In the genomic region with DNA sequence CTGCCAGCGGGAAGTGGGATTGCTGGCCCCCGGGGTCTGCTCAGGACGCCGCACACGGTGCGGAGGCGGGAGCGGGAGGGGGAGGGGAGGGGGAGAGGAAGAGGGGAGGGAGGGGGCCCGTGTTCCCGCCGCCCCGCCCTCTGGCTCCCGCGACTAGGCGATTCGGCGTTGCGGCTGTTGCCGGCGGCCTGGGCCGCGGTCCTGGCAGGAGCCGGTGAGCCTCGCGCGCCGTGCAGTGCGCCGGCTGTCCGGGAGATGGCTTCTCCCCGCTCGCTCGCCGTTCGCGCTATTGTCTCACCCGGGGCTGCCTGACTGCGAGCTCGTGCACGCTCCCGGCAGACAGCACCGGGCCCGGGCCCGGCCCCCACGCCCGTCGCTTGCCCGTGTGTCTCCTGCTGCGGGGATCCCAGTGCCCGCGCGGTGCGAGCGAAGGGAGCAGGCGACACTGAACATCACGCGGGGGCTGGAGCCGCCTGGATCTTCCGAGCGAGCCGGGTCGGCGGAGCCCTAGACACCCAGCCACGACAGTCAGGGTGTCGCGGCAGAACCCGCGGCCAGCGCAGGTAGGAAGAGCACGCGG, we compare ENCODE assay signal across 8 mouse cellular contexts. TPM values are rescaled to one million over a fixed set of nuclear protein-coding genes. Genes with fewer than 3 reads are reported as not detected.
DNase-seq lines count a peak whose midpoint lies in the region; ATAC-seq and TF ChIP-seq lines count a peak whose summit lies in the region.

No protein-coding gene starts in this region.

- ATAC-seq in forebrain, embryonic 15.5 days (replicated peaks): peak; percentile 94
- peak; percentile 88 for ATAC-seq in neural tube, embryonic 15.5 days (ENCODE audit: low FRiP score)

- TF ChIP-seq POLR2A in ES-Bruce4 (IDR thresholded peaks at IDR 0.05; ENCODE audit: insufficient read depth, low read length): no peak
- TF ChIP-seq POLR2A in lung, adult 2 months (IDR thresholded peaks at IDR 0.05; ENCODE audit: borderline replicate concordance, extremely low read depth, low read depth, low read length): peak; percentile 7; the same call in 1 of the 2 replicates

- TF ChIP-seq CTCF in ES-Bruce4 (IDR thresholded peaks at IDR 0.05; ENCODE audit: low read depth, low read length): no peak
- TF ChIP-seq CTCF in lung, adult 2 months (IDR thresholded peaks at IDR 0.05; ENCODE audit: insufficient read depth, low read length): no peak

- intact Hi-C loops in heart, postnatal 14 days (cut with DNase I): loop anchor here (2.0 to 10.0 kb wide), 3 partner anchors 23 to 449 kb away; a partner anchor contains a TSS

- H3K4me3 ChIP-seq in ES-Bruce4 (ENCODE audit: low read depth, low read length): peak overlapping the region; percentile 75
- peak overlapping the region; percentile 56 for H3K4me3 ChIP-seq in forebrain, embryonic 15.5 days
- peak overlapping the region; percentile 69 for H3K4me3 ChIP-seq in lung, adult 2 months (replicated peaks; ENCODE audit: extremely low read depth, low read depth, low read length)
- H3K4me3 ChIP-seq in neural tube, embryonic 15.5 days (replicated peaks): peak overlapping the region; percentile 86

- peak overlapping the region; percentile 59 for H3K4me2 ChIP-seq in forebrain, embryonic 15.5 days (replicated peaks)
- H3K4me2 ChIP-seq in neural tube, embryonic 15.5 days: peak overlapping the region; percentile 73

- no peaks in the 10 kb centered on the region for H3K9me3 ChIP-seq in ES-Bruce4 (replicated peaks; ENCODE audit: control insufficient read depth, insufficient read depth, low read length, poor library complexity, severe bottlenecking)
- no peaks in the 10 kb centered on the region for H3K9me3 ChIP-seq in forebrain, embryonic 15.5 days
- H3K9me3 ChIP-seq in neural tube, embryonic 15.5 days (replicated peaks): no peaks in the 10 kb centered on the region

- H3K9ac ChIP-seq in ES-Bruce4 (ENCODE audit: low read depth, poor library complexity, severe bottlenecking): peak overlapping the region; percentile 84
- H3K9ac ChIP-seq in forebrain, embryonic 15.5 days (replicated peaks): peak overlapping the region; percentile 93
- peak overlapping the region; percentile 96 for H3K9ac ChIP-seq in neural tube, embryonic 15.5 days (replicated peaks)

- H3K4me1 ChIP-seq in ES-Bruce4 (ENCODE audit: control insufficient read depth, insufficient read depth, low read length): no peaks in the 10 kb centered on the region
- H3K4me1 ChIP-seq in forebrain, embryonic 15.5 days: peaks cover 42% of the 10 kb centered on the region
- peaks cover 8% of the 10 kb centered on the region; the same call in 1 of the 2 replicates for H3K4me1 ChIP-seq in lung, adult 2 months (ENCODE audit: control insufficient read depth, insufficient read depth, low read length)
- H3K4me1 ChIP-seq in neural tube, embryonic 15.5 days: peaks cover 42% of the 10 kb centered on the region

- TF ChIP-seq EP300 in ES-Bruce4 (IDR thresholded peaks at IDR 0.05; ENCODE audit: insufficient read depth, low read depth, low read length): no peak

- WGBS in forebrain, embryonic 15.5 days: under 1% methylated on average over 38 of the region's 71 CpGs
- WGBS in lung, adult 2 months: under 1% methylated on average over 61 of the region's 71 CpGs
- under 1% methylated on average over 71 of the region's 71 CpGs for WGBS in neural tube, embryonic 15.5 days

- H3K27ac ChIP-seq in ES-Bruce4 (ENCODE audit: insufficient read depth, low read length): no peak overlapping the region
- peak overlapping the region; percentile 93 for H3K27ac ChIP-seq in forebrain, embryonic 15.5 days (replicated peaks)
- peak overlapping the region; percentile 96 for H3K27ac ChIP-seq in neural tube, embryonic 15.5 days (replicated peaks)

- H3K27me3 ChIP-seq in ES-Bruce4 (ENCODE audit: control insufficient read depth, insufficient read depth, low read length, poor library complexity, severe bottlenecking): no peaks in the 10 kb centered on the region
- no peaks in the 10 kb centered on the region for H3K27me3 ChIP-seq in forebrain, embryonic 15.5 days
- H3K27me3 ChIP-seq in neural tube, embryonic 15.5 days (replicated peaks): no peaks in the 10 kb centered on the region

- no peaks in the 10 kb centered on the region for H3K36me3 ChIP-seq in ES-Bruce4 (ENCODE audit: control insufficient read depth, insufficient read depth, low read length, poor library complexity, severe bottlenecking)
- no peaks in the 10 kb centered on the region for H3K36me3 ChIP-seq in forebrain, embryonic 15.5 days
- H3K36me3 ChIP-seq in neural tube, embryonic 15.5 days: no peaks in the 10 kb centered on the region

- DNase-seq in cerebellum, adult 11-12 months: peak; percentile 82
- DNase-seq in heart, postnatal 14 days: peak; percentile 86 to 87
- peak; percentile 84 to 90 for DNase-seq in kidney, postnatal 4 days
- peak; percentile 70 for DNase-seq in lung, adult 2 months
- DNase-seq in testis, postnatal 10 days (ENCODE audit: low spot score): peak; percentile 84

RNA-seq across cellular contexts. Expression of a gene that starts 0.5 kb away (rescaled TPM):
- polyA plus RNA-seq in ES-Bruce4 (2011; ENCODE audit: insufficient read depth, insufficient read length, low read depth, missing spikeins): 6.0 and 6.4 TPM in 2 replicates
- polyA plus RNA-seq in forebrain, embryonic 15.5 days (2015; fragmentation: Nextera tagmentation; extraction: Ambion mirVana): 15.7 and 18.7 TPM in 2 replicates
- total RNA-seq in heart, postnatal 14 days (2021): 10 to 100 TPM; 22.7 to 24.3 TPM
- 10.1 and 11.9 TPM in 2 replicates for polyA plus RNA-seq in lung, adult 2 months (2012; rRNA removed)
- 10.6 and 11.1 TPM in 2 replicates for polyA plus RNA-seq in neural tube, embryonic 15.5 days (2015; fragmentation: Nextera tagmentation; extraction: Ambion mirVana)

RNA-seq across cellular contexts. Expression of a gene that starts 15.6 kb away (rescaled TPM):
- 484 and 490 TPM in 2 replicates for polyA plus RNA-seq in ES-Bruce4 (2011; ENCODE audit: insufficient read depth, insufficient read length, low read depth, missing spikeins)
- polyA plus RNA-seq in forebrain, embryonic 15.5 days (2015; fragmentation: Nextera tagmentation; extraction: Ambion mirVana): 46.8 and 48.3 TPM in 2 replicates
- total RNA-seq in heart, postnatal 14 days (2021): 10 to 100 TPM; 42.8 to 52.4 TPM
- polyA plus RNA-seq in lung, adult 2 months (2012; rRNA removed): 28.8 and 45.9 TPM in 2 replicates
- 30.1 and 33.0 TPM in 2 replicates for polyA plus RNA-seq in neural tube, embryonic 15.5 days (2015; fragmentation: Nextera tagmentation; extraction: Ambion mirVana)
